Mouse (Mus musculus) bone marrow, adult 2 months (tissue): Measurements from ENCODE around the gene Uba5.

Experiments
- CTCF ChIP-seq: fragments of 200-500 bp; IDR thresholded peaks from 2 replicates; pipeline ENCODE4 v1.5.1; 2011; ENCODE audit warnings: low read length, control low read depth; ENCODE audit not compliant: control insufficient read depth, insufficient read depth
- POLR2A ChIP-seq: fragments of 200-500 bp; IDR thresholded peaks from 2 replicates; pipeline ENCODE4 v1.6.1; 2011; ENCODE audit warnings: low read depth, mild to moderate bottlenecking, control low read depth, low read length, borderline replicate concordance; ENCODE audit not compliant: control insufficient read depth

- TF ChIP-seq POLR2A = no peak
- no peak for TF ChIP-seq CTCF
Measured at GRCm38 (mm10) chr9:104098256-104098655, 35.3 kb upstream of the Uba5 start.
